Mouse (Mus musculus) fat pad, adult 2 months (tissue): ENCODE data around the gene Hpca.

ENCODE experiments used
- DNase-seq: peaks from one replicate; pipeline ENCODE4 v3.0.0-alpha.2; 2011; ENCODE audit warnings: low read depth, low spot score; ENCODE audit errors: extremely low read depth

Hpca gene

GRCm38 (mm10) chr4:129136579-129137391 lies 14.9 kb upstream of the Hpca start, which contains the start of gene Fndc5:
Gene Fndc5, plus strand, starts transcription at chr4:129136999.
- DNase-seq, result no peak

DNA sequence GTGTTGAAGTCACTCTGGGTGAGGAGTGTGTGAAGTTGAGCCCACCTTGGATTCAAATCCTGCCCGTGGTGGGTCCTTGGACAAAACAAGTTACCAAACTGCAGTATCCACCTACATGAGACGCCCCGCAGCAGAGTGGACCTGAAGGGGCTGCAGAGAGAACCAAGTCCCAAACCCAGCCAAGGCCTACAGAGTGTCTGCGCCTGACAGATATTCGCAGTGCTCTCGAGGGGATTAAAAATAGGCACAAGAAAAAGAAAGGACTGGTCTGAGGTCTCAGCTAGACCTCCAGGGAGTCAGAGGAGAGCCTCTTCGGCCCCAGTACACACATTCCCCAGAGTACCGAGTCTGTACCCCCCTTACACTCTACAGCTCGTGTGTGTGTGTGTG lies 14.3 kb upstream of the Hpca start:
- DNase-seq, result no peak

GRCm38 (mm10) chr4:129135637-129136036 lies 13.8 kb upstream of the Hpca start:
- no peak for DNase-seq

GRCm38 (mm10) chr4:129134799-129135585 lies 13.2 kb upstream of the Hpca start:
- no peak for DNase-seq

GRCm38 (mm10) chr4:129130755-129131303 lies 9.0 kb upstream of the Hpca start:
- DNase-seq, result no peak

- DNase-seq, result no peak
Measured at GRCm38 (mm10) chr4:129130149-129130548, 8.3 kb upstream of the Hpca start.

DNA sequence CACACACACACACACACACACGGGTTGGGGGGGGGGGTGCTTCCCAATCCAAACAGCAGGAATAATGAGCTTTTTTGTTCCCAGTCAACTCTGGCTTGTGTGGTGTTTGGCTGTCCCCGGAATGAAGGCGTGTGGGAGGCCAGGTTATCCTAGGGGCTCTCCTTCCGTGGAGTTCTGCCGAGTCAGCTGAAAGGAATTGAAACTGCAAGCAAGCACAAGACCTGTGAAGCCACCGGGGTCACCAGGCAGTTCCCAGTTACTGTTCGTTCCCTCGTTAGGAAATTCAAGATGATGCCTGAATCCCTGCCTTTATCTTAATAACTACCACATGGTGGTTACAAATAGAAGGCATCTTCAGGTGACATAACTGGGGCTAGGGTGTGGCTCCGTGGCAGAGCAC lies 7.6 kb upstream of the Hpca start:
- DNase-seq, result no peak

DNA sequence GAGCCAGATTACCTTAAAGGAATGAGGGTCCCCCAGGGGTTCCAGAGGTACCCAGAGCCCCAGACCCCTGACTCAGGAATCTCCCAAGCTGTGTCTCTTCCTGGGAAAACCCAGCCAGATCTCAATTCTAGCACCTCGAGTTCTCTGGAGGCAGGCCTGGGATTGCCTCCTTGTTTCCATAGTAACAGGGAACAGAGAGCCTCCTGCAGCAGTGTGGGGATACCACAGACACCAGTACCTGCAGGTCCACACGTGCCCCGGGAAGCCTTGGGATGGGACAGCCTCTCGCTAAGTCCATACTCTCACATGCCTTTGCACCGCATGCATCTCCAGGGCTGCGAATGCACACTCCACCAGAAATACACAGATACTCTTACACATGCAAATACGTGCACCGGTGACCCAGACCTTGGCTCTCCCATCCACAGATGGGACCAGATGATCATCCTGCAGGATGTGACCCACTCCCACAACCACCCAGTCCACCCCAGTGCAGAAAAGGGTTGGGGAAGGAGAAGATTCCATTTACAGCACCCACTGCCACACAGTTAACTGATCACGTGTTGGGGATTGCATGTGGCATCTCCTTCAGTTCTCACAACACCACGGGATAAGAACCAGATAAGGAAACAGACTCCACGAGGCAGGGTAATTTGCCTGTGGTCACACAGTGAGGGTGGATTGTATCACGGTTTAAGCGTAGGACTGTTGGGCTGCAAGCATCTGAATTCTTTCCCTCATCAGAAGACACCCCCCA lies 6.9 kb upstream of the Hpca start:
- no peak for DNase-seq

DNA sequence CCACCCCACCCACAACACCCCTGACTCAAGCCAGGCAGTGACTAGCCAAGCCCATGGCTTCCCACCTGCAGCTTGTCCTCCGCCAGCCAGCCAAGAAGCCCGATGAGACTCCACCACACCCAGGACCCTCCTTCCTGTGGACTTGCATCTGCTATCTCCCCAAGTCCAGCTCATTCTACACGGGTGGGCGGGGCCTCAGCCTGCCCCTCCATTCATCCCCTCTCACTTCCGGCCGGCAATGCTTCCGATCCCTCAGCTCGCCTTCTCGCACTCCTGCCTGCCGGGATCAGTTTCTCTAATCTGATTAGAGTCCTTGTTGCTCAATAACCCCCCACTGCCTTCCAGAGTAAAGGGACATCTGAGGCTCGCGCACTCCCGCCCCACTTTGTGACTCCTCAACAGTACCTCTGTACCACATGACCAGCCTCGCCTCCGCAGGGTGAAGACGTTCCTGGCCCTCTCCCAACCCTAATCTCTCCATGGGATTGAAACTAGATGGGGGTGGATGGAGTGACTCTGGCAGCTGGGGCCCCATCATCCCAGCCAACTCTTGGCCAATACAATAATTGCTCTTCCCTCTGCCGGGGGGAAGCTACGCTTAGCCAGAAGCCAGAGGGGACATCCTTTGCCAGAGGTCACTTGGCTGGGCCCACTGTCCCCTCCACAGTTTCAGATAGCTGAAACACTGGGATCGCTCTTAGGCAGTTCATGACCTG lies 4.1 kb upstream of the Hpca start:
- peak; percentile 51 for DNase-seq

DNA sequence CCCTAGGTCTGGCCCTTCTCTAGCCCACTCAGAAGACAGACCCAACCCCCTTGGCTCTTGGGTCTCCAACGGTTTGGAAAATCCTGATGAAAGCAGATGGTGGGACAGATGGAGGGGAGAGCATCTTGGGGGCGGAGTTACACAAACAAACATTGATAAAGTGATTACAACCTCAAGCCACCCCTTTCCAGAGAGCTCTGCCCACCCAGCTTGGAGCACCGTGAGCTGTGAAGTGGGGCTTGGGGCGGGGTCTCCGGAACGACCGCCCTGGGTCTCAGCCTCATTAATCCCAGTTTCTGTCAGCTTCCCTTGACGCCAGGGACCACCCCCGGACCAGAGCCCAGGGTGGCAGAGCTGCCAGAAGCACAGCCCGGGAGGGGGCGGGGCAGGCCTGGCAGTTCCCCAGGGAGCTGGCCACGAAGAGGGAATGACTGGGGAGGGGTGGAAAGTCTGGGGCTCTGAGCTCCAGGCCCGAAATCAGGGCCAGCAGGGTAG lies 2.9 kb upstream of the Hpca start:
- no peak for DNase-seq

DNA sequence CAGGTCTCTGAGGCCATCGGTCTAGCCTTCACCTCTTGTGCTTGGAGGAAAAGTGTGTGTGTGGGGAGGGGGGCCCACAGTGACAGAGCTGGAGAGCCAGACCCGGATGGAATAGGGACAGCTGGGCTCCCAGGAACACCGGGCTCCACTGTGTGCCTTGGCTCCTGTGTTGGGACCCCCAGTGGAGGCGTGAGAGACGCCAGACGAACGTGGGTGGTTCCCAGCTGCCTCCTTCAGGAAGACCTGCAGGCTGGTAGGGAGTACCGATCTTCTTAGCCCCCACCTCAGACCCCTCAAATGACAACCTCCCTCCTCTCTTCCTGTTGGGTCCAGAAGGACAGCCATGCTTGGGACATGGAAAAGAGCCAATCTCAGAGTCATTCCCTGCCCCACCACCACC lies 883 bp upstream of the Hpca start:
- no peak for DNase-seq

- DNase-seq, result no peak
Measured at GRCm38 (mm10) chr4:129122107-129122506, 271 bp upstream of the Hpca start.

DNA sequence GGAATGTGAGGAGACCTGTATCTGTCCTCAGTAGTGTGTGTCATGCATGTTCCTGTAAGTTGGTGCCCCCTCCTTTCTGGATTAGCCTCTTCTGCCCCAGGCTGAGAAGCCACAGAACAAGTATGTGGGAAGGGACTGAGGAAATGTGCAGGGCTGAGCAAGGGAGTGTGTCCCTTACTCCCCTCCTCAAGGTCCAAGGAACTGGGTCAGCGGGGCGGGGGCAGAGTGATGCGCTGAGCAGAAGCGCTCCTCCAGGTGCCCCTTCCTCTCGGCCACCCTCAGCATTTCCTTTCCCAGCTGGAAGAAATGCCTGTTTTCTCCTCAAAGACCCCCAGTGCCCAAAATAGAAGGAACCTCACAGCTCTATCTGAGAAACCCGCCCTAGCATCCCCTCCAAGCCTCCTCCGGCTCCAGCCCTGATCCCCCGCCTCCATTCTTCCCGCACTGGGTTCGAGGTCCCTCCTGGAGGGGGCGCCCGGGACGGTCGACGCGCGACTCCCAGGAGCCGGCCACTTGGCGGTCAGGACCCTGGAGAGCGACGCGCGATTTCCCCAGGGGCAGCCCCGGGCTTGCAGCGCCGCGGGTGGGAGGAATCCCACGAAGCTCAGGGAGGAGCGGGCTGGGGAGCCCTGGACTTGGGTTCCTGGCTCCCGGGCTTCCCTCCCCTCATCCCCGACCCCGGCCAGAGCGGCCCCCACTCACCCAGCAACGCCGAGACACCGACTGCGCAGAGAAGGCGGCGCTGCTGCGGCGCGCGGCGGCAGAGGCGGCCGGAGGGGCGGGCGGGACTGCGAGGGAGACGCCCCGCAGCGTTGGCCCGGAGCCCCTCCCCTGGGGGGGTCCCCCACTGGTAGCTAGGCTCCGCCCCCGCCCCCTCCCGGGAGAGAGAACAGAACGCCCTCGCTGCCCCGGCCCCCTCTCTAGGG lies 1.1 kb downstream of the Hpca start:
- no peak for DNase-seq

DNA sequence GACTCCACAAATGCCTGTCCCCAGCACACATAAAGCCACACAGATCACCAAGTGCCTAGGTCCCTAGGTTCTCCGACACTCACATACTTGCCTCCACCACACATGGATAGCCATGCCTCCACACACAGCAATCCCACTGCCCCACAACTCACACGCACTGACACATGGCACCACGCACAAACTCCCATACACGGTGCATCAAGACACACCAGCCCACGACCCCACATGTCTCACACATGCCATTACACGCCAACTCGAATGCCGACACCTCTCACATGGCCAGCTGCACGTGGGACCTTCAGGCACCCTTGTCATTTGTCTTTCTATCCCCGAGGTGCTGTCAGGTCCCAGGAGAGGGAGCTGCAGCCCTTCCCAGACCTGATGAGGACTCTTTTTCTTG lies 2.1 kb downstream of the Hpca start:
- no peak for DNase-seq

DNA sequence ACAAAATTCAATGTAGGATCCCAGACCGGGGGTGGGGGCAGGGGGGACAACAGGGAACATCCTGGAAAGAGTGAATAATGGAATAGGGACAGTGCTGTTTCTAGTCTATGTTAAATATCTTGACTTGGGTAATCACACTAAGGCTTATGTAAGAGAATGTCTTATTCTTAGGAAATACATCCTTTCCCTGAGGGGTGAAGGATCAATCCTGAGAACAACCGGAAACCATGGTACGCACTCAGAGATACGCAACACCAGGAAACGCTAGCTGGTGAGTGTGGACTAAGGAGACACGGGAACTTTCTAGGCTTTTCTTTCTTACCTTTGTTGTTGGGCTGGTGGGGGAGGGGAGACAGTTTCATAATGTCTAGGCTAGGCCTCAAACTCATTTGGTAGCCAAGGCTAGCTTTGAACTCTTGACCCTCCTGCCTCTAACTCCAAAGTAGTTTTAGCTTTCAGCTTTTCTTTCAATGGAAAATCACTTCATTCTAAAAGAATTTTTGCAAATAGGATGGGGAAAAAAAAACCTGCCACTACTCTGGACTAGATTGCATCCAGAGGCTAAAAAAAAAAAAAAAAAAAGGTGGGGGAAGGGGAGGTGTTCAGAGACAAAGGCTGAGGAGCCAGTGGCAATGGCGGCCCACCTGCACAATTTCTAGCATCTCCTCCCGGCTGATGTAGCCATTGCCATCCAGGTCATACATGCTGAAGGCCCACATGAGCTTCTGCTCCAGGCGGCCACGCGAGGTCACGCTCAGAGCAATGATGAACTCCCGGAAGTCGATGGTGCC lies 3.9 kb downstream of the Hpca start:
- peak; percentile 58 for DNase-seq

- no peak for DNase-seq
Measured at GRCm38 (mm10) chr4:129116703-129117102, 5.1 kb downstream of the Hpca start.

DNA sequence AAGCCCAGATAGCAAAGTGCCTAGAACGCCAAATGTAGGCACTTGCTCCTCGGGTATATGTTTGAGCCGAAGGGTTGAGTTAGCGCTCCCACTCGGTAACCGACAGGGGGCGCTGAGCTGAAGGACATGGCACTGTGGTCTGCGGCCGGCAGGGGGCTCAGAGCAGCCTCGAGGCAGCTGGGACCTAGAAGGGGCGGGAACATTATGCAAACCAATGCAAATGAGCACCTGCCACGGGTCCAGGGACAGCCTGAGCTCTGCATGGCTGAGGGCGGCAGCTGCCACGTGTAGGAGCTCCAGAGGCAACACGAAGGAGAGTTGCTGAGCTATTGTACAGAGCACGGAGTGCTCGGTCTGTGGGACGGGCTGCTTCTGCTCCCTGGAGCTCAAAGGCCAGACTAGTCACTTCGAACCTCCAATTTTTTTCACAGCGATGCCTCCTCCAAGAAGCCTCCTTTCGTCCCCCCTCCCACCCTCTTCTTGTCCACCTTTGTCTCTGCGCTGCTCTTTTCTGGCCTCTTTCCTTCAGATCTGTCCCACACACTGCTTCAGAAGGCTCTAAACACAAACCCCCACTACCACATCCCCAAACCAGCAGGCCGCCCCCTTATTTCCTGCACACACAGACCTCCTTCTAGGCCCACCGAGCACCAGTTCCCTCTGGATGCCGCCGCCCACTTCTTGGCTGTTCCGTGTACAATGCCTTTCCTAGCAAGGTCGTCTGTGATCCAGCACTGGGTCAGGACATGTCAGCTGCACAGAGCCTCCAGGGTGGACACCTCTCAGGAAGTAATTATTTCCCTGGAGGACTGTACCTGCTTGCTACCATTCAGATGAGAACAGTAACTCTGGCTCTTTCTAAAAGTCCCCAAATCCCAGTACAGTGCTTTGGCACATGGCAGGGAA lies 8.5 kb downstream of the Hpca start:
- DNase-seq, result no peak

- no peak for DNase-seq
Measured at GRCm38 (mm10) chr4:129112231-129112630, 9.6 kb downstream of the Hpca start.
